Mouse (Mus musculus): ENCODE measurements around the gene Nek9. TPM values are rescaled to one million over a fixed set of nuclear protein-coding genes. Genes with fewer than 3 reads are reported as not detected.

The Nek9 gene
- polyA plus RNA-seq, 1 experiment from 2014 or later: 12.8 TPM

DNA sequence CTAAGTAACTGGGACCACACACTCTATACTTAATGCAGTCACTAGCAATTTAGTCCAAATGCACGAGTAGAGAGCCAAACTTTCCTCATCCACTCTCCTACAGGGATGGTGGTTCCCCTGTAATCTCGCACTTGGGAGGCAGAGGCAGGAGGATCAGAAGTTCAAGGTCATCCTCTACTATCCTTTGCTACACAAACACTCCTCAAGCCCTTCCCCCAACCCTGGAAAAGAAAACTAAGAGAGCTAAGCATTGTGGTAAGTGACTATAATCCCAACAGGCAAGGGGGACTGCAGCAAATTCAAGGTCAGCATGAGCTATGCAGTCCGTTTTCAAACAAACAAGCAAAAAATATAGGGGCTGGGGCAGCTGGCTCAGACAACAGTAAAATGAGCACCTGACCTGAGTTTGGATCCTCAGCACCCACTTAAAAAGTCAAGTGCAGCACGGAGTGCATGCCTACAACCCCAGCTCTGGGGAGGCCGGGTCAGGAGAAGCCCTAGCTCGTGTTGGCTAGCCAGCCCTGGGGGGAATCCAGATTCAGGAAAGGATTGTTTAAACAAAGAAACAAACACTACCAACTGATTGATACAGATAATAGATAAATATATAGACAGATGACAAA lies 29.4 kb upstream of the Nek9 start:
- H3K27ac ChIP-seq: peak overlapping the region; percentile 40; the same call in 1 of the 2 replicates
- no peak for ATAC-seq (ENCODE audit: low FRiP score)
- H3K9ac ChIP-seq: no peak overlapping the region
- peaks cover 53% of the 10 kb centered on the region for H3K4me1 ChIP-seq (replicated peaks)
- no peak overlapping the region for H3K4me2 ChIP-seq
- WGBS: 90% methylated on average over 6 of the region's 6 CpGs
- H3K36me3 ChIP-seq: no peaks in the 10 kb centered on the region
- no peak overlapping the region for H3K4me3 ChIP-seq
- no peaks in the 10 kb centered on the region for H3K9me3 ChIP-seq
- H3K27me3 ChIP-seq: no peaks in the 10 kb centered on the region

DNA sequence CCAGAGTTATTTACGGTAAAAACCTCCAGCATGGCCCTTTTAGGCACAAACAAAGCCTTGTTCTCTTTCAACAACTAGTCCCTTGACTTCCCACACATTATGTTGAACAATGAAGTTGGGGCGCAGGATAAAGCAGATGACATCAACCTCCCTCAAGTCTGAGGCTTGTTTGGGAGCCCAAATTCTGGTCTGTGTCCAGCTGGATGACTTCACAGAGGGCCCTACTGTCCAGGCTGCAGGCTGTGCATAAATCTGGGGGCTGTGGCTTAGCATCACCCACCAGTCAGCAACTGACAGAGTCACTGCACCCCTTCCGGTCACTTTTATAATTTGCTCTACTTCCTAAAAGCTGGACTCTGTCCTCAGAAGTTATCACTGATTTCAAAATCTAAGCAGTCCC lies 27.1 kb upstream of the Nek9 start:
- H3K9ac ChIP-seq: peak overlapping the region; percentile 36; the same call in 1 of the 2 replicates
- H3K27ac ChIP-seq: peak overlapping the region; percentile 76
- 0 out of 2 replicates have a peak, but pooled peaks have one; percentile 52 for ATAC-seq (ENCODE audit: low FRiP score)
- H3K4me2 ChIP-seq: no peak overlapping the region
- H3K36me3 ChIP-seq: no peaks in the 10 kb centered on the region
- H3K9me3 ChIP-seq: no peaks in the 10 kb centered on the region
- H3K4me1 ChIP-seq (replicated peaks): peaks cover 32% of the 10 kb centered on the region
- H3K27me3 ChIP-seq: no peaks in the 10 kb centered on the region
- H3K4me3 ChIP-seq: no peak overlapping the region
- WGBS: 70% methylated on average over 3 of the region's 3 CpGs

DNA sequence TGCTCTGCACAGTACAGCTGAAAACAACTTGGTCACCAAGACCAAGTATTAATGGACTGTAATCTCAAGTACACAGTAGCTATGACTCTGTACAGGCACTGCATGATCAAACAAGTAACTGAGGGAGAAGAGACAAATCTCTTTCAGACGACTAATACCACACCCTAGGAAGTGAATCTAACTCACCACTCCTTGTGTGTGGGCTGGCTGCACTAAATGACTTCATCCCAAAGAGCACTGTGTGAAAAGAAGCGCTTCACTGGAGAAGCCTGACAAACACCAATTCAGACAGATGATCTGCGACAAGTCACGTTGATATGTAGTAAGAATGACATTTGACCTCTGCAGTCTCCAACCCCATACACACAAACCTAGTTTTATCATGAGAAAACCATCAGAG lies 23.3 kb upstream of the Nek9 start:
- Histone ChIP-seq H3K9me3 (no peaks in the 10 kb centered on the region), H3K9ac (no peak overlapping the region), H3K27ac (no peak overlapping the region), H3K27me3 (no peaks in the 10 kb centered on the region), H3K4me2 (no peak overlapping the region), H3K4me1 (replicated peaks) (peaks cover 10% of the 10 kb centered on the region), H3K4me3 (no peak overlapping the region), H3K36me3 (no peaks in the 10 kb centered on the region)
- WGBS: 91% methylated on average over 4 of the region's 4 CpGs
- no peak for ATAC-seq (ENCODE audit: low FRiP score)

- ATAC-seq (ENCODE audit: low FRiP score): no peak
- Histone ChIP-seq H3K4me1 (replicated peaks) (peaks cover 7% of the 10 kb centered on the region), H3K36me3 (no peaks in the 10 kb centered on the region), H3K27me3 (no peaks in the 10 kb centered on the region), H3K9me3 (no peaks in the 10 kb centered on the region), H3K4me2 (no peak overlapping the region), H3K4me3 (no peak overlapping the region), H3K9ac (no peak overlapping the region), H3K27ac (no peak overlapping the region)
These were observed 22.4 kb upstream of the Nek9 start for GRCm38 (mm10) chr12:85361580-85361979.

- H3K4me1 ChIP-seq (replicated peaks): peaks cover 5% of the 10 kb centered on the region
These were observed 22.0 kb upstream of the Nek9 start for GRCm38 (mm10) chr12:85361165-85361564.

DNA sequence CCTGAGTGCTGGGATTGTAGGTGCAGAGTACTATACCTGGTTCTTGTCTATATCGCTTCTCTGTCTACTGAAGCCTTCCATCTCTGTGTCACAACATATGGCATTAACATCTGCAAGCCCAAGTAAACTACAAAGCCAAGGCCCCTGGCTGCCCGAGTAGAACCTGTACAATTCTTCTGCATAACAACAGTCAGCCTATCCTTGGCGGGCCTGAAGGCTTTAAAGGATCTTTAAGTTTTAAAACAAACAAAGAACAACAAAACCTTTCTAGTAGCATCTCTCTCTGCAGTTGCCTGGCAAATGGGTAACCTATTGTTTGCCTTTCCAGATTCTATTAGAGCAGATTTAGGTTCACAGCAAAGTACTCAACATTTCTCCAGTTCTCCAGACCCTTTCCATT lies 14.9 kb upstream of the Nek9 start:
- no peaks in the 10 kb centered on the region for H3K4me1 ChIP-seq (replicated peaks)
- peaks cover 27% of the 10 kb centered on the region for H3K36me3 ChIP-seq
- H3K27ac ChIP-seq: no peak overlapping the region
- WGBS: 85% methylated on average over 3 of the region's 3 CpGs
- H3K4me3 ChIP-seq: no peak overlapping the region
- no peak overlapping the region for H3K4me2 ChIP-seq
- no peaks in the 10 kb centered on the region for H3K9me3 ChIP-seq
- no peaks in the 10 kb centered on the region for H3K27me3 ChIP-seq
- ATAC-seq (ENCODE audit: low FRiP score): no peak
- no peak overlapping the region for H3K9ac ChIP-seq

More at GRCm38 (mm10) chr12:85361165-85361564, 22.0 kb upstream of the Nek9 start:
- no peak overlapping the region for H3K4me3 ChIP-seq
- no peak overlapping the region for H3K9ac ChIP-seq
- H3K9me3 ChIP-seq: no peaks in the 10 kb centered on the region
- H3K27ac ChIP-seq: no peak overlapping the region
- no peak overlapping the region for H3K4me2 ChIP-seq
- ATAC-seq (ENCODE audit: low FRiP score): no peak
- no peaks in the 10 kb centered on the region for H3K27me3 ChIP-seq
- H3K36me3 ChIP-seq: no peaks in the 10 kb centered on the region
- 92% methylated on average over 3 of the region's 3 CpGs for WGBS

DNA sequence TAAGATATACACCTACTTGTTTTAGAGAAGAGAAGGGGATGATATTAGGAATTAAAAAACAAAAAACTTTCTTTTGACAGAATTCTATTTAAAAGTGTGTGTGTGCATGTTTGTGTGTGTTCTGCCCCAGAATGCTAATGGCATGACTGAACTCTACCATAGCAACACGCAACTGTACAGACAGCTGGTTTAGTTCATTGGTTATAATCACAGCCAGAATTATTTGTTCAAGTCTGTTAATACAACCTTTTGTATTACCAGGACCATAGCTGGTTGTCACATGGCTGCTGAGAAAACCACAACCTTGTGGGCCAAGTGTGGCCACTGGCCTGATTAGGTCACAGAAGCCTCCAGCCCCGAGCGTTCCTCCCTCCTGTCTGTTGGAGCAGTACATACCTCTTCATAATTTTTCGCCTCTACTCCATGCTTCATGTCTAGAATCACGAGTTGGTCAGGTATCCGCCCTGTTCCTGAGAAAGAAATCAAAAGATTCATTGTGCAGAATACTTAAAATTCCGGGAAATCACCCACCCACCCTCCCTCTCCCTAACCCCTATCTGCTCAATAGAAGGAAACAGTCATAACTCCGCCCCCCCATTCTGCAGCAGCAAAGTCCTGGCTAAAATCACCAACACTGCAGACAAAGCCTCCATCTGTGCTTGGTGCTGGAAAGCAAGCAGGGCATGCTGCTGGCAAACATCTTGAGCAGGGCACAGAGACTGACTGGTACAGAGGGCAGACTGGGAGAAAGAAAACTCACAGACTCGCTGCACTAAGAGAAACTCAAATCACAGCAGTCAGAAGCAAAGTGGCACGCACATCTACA lies 11.5 kb upstream of the Nek9 start:
- 63% methylated on average over 10 of the region's 10 CpGs for WGBS
- Histone ChIP-seq H3K4me1 (replicated peaks) (no peaks in the 10 kb centered on the region), H3K27me3 (no peaks in the 10 kb centered on the region), H3K9ac (no peak overlapping the region), H3K4me3 (no peak overlapping the region), H3K4me2 (no peak overlapping the region), H3K9me3 (no peaks in the 10 kb centered on the region), H3K36me3 (peaks cover 45% of the 10 kb centered on the region), H3K27ac (peak overlapping the region; percentile 76)
- ATAC-seq (ENCODE audit: low FRiP score): peak; percentile 52; the same call in 1 of the 2 replicates

DNA sequence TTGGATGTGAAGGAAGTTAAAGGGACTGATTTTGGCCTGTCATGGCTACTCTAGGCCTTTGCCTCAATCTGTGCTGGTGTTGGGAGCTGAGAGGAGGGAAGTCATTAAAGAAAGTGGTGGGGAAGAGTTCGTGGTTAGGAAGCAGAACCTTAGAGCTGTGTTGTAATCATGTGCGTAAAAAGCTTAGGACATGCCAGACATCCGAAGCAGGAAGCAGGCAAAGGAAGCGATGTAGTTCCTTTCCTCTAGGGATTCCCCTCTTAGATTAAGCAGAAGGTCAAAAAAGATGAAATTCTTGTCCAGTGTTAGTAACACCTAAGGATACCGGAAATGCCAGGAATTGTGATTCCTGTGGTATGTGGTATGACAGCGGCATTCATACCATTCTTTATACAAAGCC lies 9.2 kb upstream of the Nek9 start:
- no peak overlapping the region for H3K4me2 ChIP-seq

GRCm38 (mm10) chr12:85347196-85347595 lies 8.0 kb upstream of the Nek9 start:
- Histone ChIP-seq H3K27me3 (no peaks in the 10 kb centered on the region), H3K27ac (no peak overlapping the region), H3K4me2 (no peak overlapping the region), H3K36me3 (peaks cover 38% of the 10 kb centered on the region), H3K4me1 (replicated peaks) (no peaks in the 10 kb centered on the region), H3K9ac (no peak overlapping the region), H3K4me3 (no peak overlapping the region), H3K9me3 (no peaks in the 10 kb centered on the region)
- ATAC-seq (ENCODE audit: low FRiP score): no peak
- 74% methylated on average over 3 of the region's 3 CpGs for WGBS

More for the DNA sequence above, 9.2 kb upstream of the Nek9 start:
- Histone ChIP-seq H3K36me3 (peaks cover 40% of the 10 kb centered on the region), H3K4me1 (replicated peaks) (no peaks in the 10 kb centered on the region), H3K9ac (no peak overlapping the region), H3K4me3 (no peak overlapping the region), H3K27me3 (no peaks in the 10 kb centered on the region), H3K9me3 (no peaks in the 10 kb centered on the region), H3K27ac (no peak overlapping the region)
- ATAC-seq (ENCODE audit: low FRiP score): no peak
- WGBS: 90% methylated on average over 6 of the region's 6 CpGs

- Histone ChIP-seq H3K36me3 (peaks cover 41% of the 10 kb centered on the region), H3K27ac (no peak overlapping the region), H3K9me3 (no peaks in the 10 kb centered on the region), H3K27me3 (no peaks in the 10 kb centered on the region), H3K4me3 (no peak overlapping the region), H3K9ac (no peak overlapping the region), H3K4me1 (replicated peaks) (0 out of 2 replicates have a peak, but pooled peaks cover 2% of the 10 kb centered on the region), H3K4me2 (no peak overlapping the region)
- 58% methylated on average over 3 of the region's 3 CpGs for WGBS
- no peak for ATAC-seq (ENCODE audit: low FRiP score)
These were observed 7.2 kb upstream of the Nek9 start for GRCm38 (mm10) chr12:85346374-85346773.

DNA sequence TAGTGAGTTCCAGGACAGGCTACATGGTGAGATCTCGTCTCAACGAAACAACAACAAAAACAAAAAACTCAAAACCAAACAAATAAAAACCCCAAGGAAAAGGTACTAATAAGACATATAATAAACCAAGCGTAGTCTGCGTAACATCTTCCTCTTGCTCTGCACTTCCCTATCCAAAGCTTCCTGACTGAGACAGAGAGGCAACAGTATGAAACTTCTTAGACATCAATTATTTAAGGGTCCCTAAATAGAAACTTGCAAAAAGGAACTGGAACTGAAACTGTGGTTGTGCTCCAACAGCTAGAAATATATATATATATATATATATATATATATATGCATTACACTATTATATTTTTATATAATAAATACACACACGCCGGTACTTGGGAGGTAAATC lies 6.4 kb upstream of the Nek9 start:
- Histone ChIP-seq H3K9ac (no peak overlapping the region), H3K27me3 (no peaks in the 10 kb centered on the region), H3K4me1 (replicated peaks) (0 out of 2 replicates have a peak, but pooled peaks cover 4% of the 10 kb centered on the region), H3K4me2 (no peak overlapping the region), H3K9me3 (no peaks in the 10 kb centered on the region), H3K4me3 (no peak overlapping the region), H3K36me3 (peaks cover 40% of the 10 kb centered on the region), H3K27ac (no peak overlapping the region)
- 95% methylated on average over 6 of the region's 6 CpGs for WGBS
- no peak for ATAC-seq (ENCODE audit: low FRiP score)

DNA sequence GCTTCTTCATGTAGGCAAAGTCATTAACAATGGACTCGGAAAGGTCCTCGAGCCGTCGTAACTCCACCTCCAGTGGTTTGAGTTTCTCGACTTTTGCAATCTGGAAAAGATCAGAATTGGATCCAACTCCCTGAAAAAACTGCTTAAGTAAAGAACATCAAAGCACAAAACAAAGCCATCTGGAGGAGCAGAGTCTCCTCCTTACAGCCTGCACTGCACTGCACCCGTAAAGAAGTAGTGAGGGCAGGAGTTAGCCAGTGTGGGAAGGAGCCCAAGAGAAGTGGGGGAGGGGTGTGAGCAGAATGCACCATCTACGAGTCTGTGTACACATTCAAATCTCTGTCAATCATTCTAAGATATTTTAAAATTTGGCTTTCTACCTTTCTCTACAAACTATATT lies 5.1 kb upstream of the Nek9 start:
- 85% methylated on average over 7 of the region's 7 CpGs for WGBS
- Histone ChIP-seq H3K9me3 (no peaks in the 10 kb centered on the region), H3K4me3 (no peak overlapping the region), H3K36me3 (peaks cover 34% of the 10 kb centered on the region), H3K4me1 (replicated peaks) (peaks cover 7% of the 10 kb centered on the region; the same call in 1 of the 2 replicates), H3K9ac (no peak overlapping the region), H3K27me3 (no peaks in the 10 kb centered on the region), H3K4me2 (no peak overlapping the region), H3K27ac (no peak overlapping the region)
- ATAC-seq (ENCODE audit: low FRiP score): no peak
